Mouse (Mus musculus) megakaryocyte progenitor cell, adult 5-6 weeks (primary cell): ENCODE data around the gene Gm20388. TPM values are rescaled to one million over a fixed set of nuclear protein-coding genes. Genes with fewer than 3 reads are reported as not detected.
"Not testable (repeated sequence)": the region's sequence is repeated elsewhere in the genome, so short reads cannot be mapped to it uniquely, and the experiment has no call there.

Experiments
- ATAC-seq: replicated peaks from 2 replicates; pipeline ENCODE4 v1.8.0; 2016; ENCODE audit warnings: mild to moderate bottlenecking, moderate TSS enrichment, inconsistent platforms; ENCODE audit not compliant: poor library complexity
- total RNA-seq, 2 experiments: library from RNA; stranded (forward) in 1 of 2; stranded (reverse) in 1 of 2; fragments of 157-497, 149-512 nt in 1 of 2; fragments of 200-1000 nt in 1 of 2; gene quantifications; 2 replicates each; pipeline versions ENCODE4 v1.2.3 to v1.2.4; 2015 to 2017

The Gm20388 gene
- total RNA-seq, 2 experiments from 2014 or later, result 18.6 TPM; not detected in 1

DNA sequence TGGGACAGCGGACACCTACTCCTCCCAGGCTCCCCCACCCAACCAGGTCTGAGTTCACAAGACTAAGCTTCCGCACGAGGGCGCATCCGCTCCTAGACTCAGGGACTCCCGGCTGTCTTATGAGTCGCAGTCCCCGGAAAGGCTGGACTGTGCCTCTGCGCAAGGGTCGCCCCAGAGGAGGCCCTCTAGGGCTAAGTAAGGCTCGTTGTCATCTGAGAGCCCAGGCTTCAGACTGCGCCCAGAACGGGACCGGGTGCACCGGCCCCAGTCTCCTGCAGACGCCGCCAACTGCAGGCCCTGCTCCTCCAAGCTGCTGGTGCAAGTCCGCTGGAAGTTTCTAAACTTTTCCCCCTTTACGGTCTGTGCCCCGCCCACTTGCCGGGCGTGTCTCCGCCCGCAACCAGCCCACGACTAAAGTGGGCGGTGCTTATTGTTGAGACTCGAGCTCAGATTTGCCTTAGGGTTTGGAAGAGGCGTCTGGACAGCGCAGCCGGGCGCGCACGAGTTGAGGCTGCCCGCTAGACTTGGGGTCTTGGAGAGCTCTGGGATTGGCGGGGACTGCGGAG is 1214.8 kb downstream of the Gm20388 start:
- ATAC-seq, result peak; percentile 65

- no peak for ATAC-seq
Measured at GRCm38 (mm10) chr8:121126191-121126590, 1215.5 kb downstream of the Gm20388 start.

- ATAC-seq, result no peak
Measured at GRCm38 (mm10) chr8:121126694-121127093, 1216.1 kb downstream of the Gm20388 start.

GRCm38 (mm10) chr8:121127291-121127701 is 1216.7 kb downstream of the Gm20388 start:
- ATAC-seq, result no peak

DNA sequence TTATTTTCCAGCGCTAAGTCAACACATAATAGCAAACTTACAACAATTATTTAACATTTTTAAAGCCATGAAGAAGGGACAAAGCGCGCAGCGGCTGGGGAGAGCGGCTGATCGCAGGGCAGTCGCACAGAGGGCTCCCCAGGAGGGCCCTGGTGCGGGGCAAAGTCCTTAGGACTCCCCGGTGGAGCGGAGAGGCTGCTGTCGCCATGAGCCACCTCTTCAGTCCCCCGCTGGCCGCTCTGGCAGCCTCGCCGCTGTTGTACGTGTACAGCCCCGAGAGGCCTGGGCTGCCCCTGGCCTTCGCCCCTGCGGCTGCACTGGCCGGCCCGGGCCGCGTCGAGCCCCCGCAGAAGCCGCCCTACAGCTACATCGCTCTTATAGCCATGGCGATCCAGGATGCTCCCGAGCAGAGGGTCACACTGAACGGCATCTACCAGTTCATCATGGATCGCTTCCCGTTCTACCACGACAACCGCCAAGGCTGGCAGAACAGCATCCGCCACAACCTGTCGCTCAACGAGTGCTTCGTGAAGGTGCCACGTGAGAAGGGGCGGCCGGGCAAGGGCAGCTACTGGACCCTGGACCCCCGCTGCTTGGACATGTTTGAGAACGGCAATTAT is 1217.2 kb downstream of the Gm20388 start, which contains the start of gene Foxl1:
Foxl1 (plus strand) TSS at position 185 of the 620 bp plus-strand sequence.
- ATAC-seq, result no peak

GRCm38 (mm10) chr8:121128531-121129264 is 1218.1 kb downstream of the Gm20388 start:
- no peak for ATAC-seq

DNA sequence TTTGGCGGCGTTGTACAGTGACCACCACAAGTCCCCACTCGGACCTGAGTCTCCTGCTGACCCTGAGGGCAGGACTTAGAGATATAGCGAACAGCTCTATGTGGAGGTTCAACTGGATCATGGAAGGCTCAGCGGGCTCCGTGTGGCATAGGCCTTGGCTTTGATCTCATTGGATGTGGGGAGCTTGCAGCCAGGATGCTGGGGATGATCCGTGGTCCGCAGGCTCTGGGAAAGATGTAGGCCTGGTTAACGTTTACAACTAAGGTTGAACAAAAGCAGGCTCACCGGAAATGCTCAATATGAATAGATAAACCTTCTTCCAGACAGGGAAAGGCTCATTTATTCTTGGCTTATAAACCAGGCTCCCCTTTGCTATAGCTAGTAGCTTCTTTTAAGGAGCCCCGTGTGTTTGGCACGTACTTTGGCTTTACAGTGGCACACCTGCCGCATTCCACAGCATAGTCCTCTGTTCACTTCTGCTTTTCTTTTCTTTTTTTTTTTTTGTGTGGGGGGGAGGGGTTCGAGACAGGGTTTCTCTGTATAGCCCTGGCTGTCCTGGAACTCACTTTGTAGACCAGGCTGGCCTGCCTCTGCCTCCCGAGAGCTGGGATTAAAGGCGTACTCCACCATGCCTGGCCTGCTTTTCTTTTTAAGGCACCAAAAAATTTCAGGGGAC is 1218.8 kb downstream of the Gm20388 start:
- no peak for ATAC-seq

DNA sequence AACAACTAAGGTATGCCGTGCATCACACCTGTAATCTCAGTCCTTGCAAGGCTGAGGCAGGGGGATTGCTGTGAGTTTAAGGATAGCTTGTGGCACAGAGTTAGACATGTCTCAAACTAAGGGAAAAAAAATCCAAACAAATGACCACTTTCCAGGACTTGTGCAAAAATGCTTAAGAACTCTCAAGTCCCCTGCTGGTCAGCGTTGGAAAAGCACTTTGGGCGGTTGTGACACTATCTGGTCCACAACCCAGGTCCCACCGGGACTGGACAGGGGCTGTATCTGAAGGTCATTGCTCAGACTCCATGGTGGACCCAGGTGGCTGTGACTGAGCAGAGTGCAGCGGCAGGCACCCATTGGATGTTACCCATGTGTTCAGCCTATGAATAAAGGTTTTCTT is 1219.9 kb downstream of the Gm20388 start:
- ATAC-seq, result peak; percentile 48; the same call in 1 of the 2 replicates

- no peak for ATAC-seq
Measured at GRCm38 (mm10) chr8:121132961-121133513, 1222.4 kb downstream of the Gm20388 start.

- ATAC-seq, result no peak
Measured at GRCm38 (mm10) chr8:121134102-121134501, 1223.5 kb downstream of the Gm20388 start.

- no peak for ATAC-seq
Measured at GRCm38 (mm10) chr8:121134512-121134911, 1223.9 kb downstream of the Gm20388 start.

DNA sequence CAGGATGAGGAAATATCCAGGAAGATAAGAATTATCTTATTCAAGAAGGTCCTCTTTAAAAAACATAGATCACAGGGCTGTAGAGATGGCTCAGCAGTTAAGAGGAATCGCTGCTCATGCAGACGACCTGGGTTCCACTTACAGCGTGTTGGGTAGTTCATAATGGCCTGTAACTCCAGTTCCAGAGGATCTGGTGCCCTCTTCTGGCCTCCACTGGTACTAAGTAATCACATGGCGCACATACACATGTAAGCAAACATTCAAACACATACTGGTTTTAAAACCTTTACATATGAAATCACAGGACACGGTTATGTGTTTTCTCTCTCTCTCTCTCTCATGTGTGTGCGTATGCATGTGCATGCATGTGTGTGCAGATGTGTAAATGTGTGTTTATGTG is 1226.2 kb downstream of the Gm20388 start:
- no peak for ATAC-seq

- not testable (repeated sequence) for ATAC-seq
Measured at GRCm38 (mm10) chr8:121145457-121146134, 1235.0 kb downstream of the Gm20388 start.

GRCm38 (mm10) chr8:121148573-121149083 is 1238.0 kb downstream of the Gm20388 start:
- ATAC-seq, result no peak

DNA sequence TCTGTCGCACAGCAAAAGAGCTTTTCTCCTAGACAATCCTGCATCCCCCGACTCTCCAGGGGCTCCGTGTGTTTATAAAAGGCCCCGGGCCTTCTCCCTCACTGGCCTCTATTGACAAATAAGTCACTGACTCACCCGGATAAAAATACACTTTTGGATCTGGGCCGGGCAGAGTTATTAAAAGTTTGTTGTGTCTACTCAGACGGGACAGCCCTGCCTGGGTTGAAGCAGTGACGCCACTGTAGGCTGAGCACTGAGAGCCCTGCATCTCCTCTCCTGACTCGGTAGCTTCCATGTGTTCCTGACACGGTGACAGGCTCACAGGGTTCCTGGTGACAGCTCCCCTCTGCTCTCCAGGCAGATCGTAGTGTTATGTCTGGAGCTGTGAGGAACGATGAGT is 1241.8 kb downstream of the Gm20388 start:
- ATAC-seq, result no peak

- 0 out of 2 replicates have a peak, but pooled peaks have one; percentile 21 for ATAC-seq
Measured at GRCm38 (mm10) chr8:121156990-121157491, 1246.4 kb downstream of the Gm20388 start.

- peak; percentile 40; the same call in 1 of the 2 replicates for ATAC-seq
Measured at GRCm38 (mm10) chr8:121158812-121159211, 1248.2 kb downstream of the Gm20388 start.

DNA sequence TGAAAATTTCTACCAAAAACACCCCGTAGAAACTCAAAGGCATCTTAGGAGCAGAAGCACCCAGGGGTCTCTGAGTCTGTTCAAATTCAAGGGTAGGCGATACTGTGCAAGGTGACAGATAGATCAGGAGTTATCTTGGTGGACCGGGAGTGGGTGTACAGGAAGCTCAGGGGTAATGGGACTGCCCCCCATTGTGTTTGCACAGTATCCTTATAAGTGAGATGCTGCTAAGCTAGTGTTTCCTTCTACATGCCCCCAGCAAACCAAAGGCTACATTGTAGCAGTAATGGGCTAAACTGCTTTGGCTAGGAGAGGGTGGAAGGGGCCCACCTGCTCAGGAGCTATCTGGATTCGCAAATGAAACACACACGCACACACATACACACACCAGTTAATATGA is 1250.8 kb downstream of the Gm20388 start:
- ATAC-seq, result no peak

DNA sequence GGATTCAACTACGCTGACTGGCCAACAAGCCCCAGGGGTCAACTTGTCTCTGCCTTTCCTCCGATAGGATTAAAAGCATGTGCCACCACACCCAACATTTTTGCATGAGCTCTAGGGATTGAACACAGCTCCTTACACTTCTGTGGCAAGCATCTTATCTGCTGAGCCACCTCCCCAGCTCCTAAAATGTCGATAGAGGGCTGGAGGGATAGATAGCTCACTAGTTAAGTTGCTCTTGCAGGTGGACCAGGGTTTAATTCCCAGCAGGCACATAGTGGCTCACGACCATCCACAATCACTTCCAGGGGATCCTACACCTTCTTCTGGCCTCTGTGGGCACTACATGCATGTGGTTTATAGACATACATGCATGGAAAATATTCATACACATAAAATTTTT is 1251.8 kb downstream of the Gm20388 start:
- no peak for ATAC-seq
